Mouse (Mus musculus) kidney, adult 2 months (tissue): ENCODE measurements around the gene Tmed2.

Experiments
- CTCF ChIP-seq: fragments of 200-500 bp; conservative IDR thresholded peaks from 2 replicates; pipeline ENCODE4 v1.5.1; 2011; ENCODE audit warnings: low read depth, mild to moderate bottlenecking, control low read depth, low read length, moderate library complexity, mixed read lengths; ENCODE audit not compliant: insufficient read depth, insufficient read length
- POLR2A ChIP-seq: fragments of 200-500 bp; IDR thresholded peaks from one replicate; pipeline ENCODE4 v1.6.1; 2011; ENCODE audit warnings: low read depth, low read length, control low read depth

GRCm38 (mm10) chr5:124528791-124529190 lies 11.7 kb upstream of the Tmed2 start:
- TF ChIP-seq POLR2A (no peak), CTCF (no peak)
